Mouse (Mus musculus) hindbrain, embryonic 14.5 days (tissue): Measurements from ENCODE around the gene Gm609. TPM values are rescaled to one million over a fixed set of nuclear protein-coding genes. Genes with fewer than 3 reads are reported as not detected.
A peak's percentile ranks its signal among the peaks of the same experiment; 100 is the strongest.
"Not testable (repeated sequence)": the region's sequence is repeated elsewhere in the genome, so short reads cannot be mapped to it uniquely, and the experiment has no call there.

ENCODE experiments used
- ATAC-seq: fragments of 200-750 bp; cut with Nextera tagmentation; 2 replicates; pipeline ENCODE4 v1.8.0; 2017; ENCODE audit warnings: moderate number of reproducible peaks, mild to moderate bottlenecking, moderate TSS enrichment, moderate library complexity; ENCODE audit not compliant: low FRiP score
- DNase-seq: peaks from one replicate; pipeline ENCODE4 v3.0.0-alpha.2; 2015; ENCODE audit warnings: low spot score
- H3K27ac ChIP-seq: fragments of 300-500 bp; sonication (generic); 2 replicates; pipeline ENCODE4 v1.5.1; 2014; ENCODE audit warnings: mild to moderate bottlenecking, moderate library complexity
- H3K27me3 ChIP-seq: fragments of 300-500 bp; sonication (generic); 2 replicates; pipeline ENCODE4 v1.6.1; 2014; ENCODE audit warnings: mild to moderate bottlenecking, low read length, mixed read lengths; ENCODE audit not compliant: control insufficient read depth, insufficient read depth
- H3K36me3 ChIP-seq: fragments of 300-500 bp; sonication (generic); replicated peaks from 2 replicates; pipeline ENCODE4 v1.6.1; 2014; ENCODE audit not compliant: control insufficient read depth, insufficient read depth
- H3K4me1 ChIP-seq: fragments of 300-500 bp; sonication (generic); replicated peaks from 2 replicates; pipeline ENCODE4 v1.6.1; 2014; ENCODE audit warnings: antibody characterized with exemption, low read length, mixed read lengths; ENCODE audit not compliant: control insufficient read depth, insufficient read depth
- H3K4me2 ChIP-seq: fragments of 300-500 bp; sonication (generic); replicated peaks from 2 replicates; pipeline ENCODE4 v1.6.1; 2014; ENCODE audit warnings: mild to moderate bottlenecking, moderate library complexity
- H3K4me3 ChIP-seq: fragments of 300-500 bp; sonication (generic); replicated peaks from 2 replicates; pipeline ENCODE4 v1.5.1; 2014; ENCODE audit warnings: mild to moderate bottlenecking, low read length
- H3K9ac ChIP-seq: fragments of 300-500 bp; sonication (generic); 2 replicates; pipeline ENCODE4 v1.6.1; 2014
- H3K9me3 ChIP-seq: fragments of 300-500 bp; sonication (generic); 2 replicates; pipeline ENCODE4 v1.6.1; 2016; ENCODE audit warnings: low read length; ENCODE audit not compliant: control insufficient read depth
- WGBS: fragments of 180-500 bp; shearing (Covaris S2); extraction: QIAGEN DNeasy Blood & Tissue Kit; methylation state at CpG from one replicate; pipeline ENCODE4 v1.1.7; 2014; 5-methylcytosine and 5-hydroxymethylcytosine counted together
- polyA plus RNA-seq: library from polyadenylated mRNA; unstranded; fragments of >200 nt; fragmentation: Nextera tagmentation; extraction: Ambion mirVana; gene quantifications from 2 replicates; pipeline ENCODE4 v1.2.1, GENCODE M21; 2014

Gm609 gene
- polyA plus RNA-seq = not detected in 2 replicates

DNA sequence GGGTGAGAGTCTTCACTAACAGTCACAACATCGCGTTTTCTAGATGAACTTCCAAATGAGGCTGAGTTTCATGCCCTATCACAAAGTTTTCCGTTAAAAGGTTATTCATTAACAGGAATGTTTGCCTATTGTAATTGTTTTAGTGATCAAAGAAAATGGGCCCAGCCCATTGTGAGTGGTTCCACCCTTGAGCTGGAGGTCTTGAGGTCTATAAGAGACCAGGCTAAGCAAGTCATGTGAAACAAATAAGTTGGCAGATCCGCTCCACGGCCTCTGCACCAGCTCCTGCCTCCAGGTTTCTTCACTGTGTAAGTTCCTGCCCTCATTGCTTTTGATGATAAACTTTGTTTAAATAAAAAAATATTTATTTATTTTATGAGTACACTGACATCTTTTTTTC, at the start of gene Gm609:
TSS of gene Gm609 (minus strand) at position 43 of the 400 bp plus-strand sequence.
- Histone ChIP-seq H3K4me3 (no peak within 1 kb of the TSS), H3K27ac (no peak within 1 kb of the TSS), H3K27me3 (no peaks in the 10 kb centered on the region), H3K4me1 (no peaks in the 10 kb centered on the region), H3K9me3 (no peaks in the 10 kb centered on the region), H3K4me2 (no peak within 1 kb of the TSS), H3K36me3 (no peaks in the 10 kb centered on the region), H3K9ac (no peak within 1 kb of the TSS)
- 70% methylated on average over 5 of the region's 5 CpGs for WGBS
- no peak for DNase-seq
- no peak for ATAC-seq

- Histone ChIP-seq H3K4me3 (no peak overlapping the region), H3K4me1 (no peaks in the 10 kb centered on the region), H3K9me3 (no peaks in the 10 kb centered on the region), H3K36me3 (no peaks in the 10 kb centered on the region), H3K27ac (no peak overlapping the region), H3K9ac (no peak overlapping the region), H3K4me2 (no peak overlapping the region), H3K27me3 (no peaks in the 10 kb centered on the region)
- ATAC-seq = no peak
- no peak for DNase-seq
Observed at GRCm38 (mm10) chr16:45542108-45542507, 49.3 kb upstream of the Gm609 start.

DNA sequence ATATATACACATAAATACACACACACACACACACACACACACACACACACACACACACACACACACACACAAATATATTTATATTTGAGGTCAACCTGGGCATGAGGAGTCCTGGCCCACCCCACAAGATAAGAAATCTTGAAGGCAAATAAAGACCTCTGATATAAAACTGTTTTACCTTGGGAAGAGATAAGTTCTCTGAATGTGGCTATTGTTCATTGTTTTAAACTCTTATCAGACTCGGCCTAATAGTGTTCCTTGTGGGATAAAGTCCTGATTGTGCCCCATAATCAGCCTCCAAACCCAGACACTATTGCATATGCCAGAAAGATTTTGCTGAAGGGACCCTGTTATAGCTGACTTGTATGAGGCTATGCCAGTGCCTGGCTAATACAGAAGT, 45.6 kb upstream of the Gm609 start:
- not testable (repeated sequence) for ATAC-seq, H3K9ac ChIP-seq, H3K4me3 ChIP-seq, DNase-seq, H3K4me1 ChIP-seq, H3K9me3 ChIP-seq, H3K4me2 ChIP-seq, H3K27me3 ChIP-seq, H3K27ac ChIP-seq, H3K36me3 ChIP-seq
- WGBS = 92% methylated on average over 1 of the region's 1 CpGs

DNA sequence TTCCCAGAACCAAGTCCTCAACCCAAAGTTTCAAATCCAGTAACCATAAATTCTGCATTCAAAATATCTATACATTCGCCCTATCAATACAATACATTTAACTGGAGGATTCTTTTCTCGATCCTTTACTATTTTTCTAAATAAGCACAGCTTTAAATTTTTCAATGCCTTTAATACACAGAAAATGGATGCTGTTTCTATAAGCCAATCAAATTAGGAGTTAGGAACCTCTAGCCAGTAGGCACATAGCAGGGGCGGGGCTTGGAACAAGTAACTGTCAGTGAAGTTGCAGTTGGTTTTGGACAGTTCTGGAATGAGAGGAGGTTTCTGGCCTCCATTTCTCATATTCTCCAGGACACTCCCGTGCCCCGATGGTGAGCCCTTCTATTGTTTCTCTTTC, 42.2 kb upstream of the Gm609 start, which contains the start of gene Slc9c1:
TSS of gene Slc9c1 (plus strand) at position 301 of the 400 bp plus-strand sequence.
- no peak within 1 kb of the TSS for H3K9ac ChIP-seq
- no peaks in the 10 kb centered on the region for H3K4me1 ChIP-seq
- ATAC-seq (no peak), DNase-seq (no peak)
- no peak within 1 kb of the TSS for H3K27ac ChIP-seq
- no peaks in the 10 kb centered on the region for H3K27me3 ChIP-seq
- 96% methylated on average over 5 of the region's 5 CpGs for WGBS
- no peak within 1 kb of the TSS for H3K4me2 ChIP-seq
- no peak within 1 kb of the TSS for H3K4me3 ChIP-seq
- H3K36me3 ChIP-seq = no peaks in the 10 kb centered on the region
- H3K9me3 ChIP-seq = no peaks in the 10 kb centered on the region

GRCm38 (mm10) chr16:45531950-45532349, 39.2 kb upstream of the Gm609 start, which contains the start of gene Gm17783:
Gene Gm17783 (minus strand): TSS chr16:45532050.
- Histone ChIP-seq H3K4me1 (no peaks in the 10 kb centered on the region), H3K27ac (no peak within 1 kb of the TSS), H3K9me3 (no peaks in the 10 kb centered on the region), H3K4me2 (no peak within 1 kb of the TSS), H3K9ac (no peak within 1 kb of the TSS), H3K27me3 (no peaks in the 10 kb centered on the region), H3K36me3 (no peaks in the 10 kb centered on the region), H3K4me3 (no peak within 1 kb of the TSS)
- DNase-seq (no peak), ATAC-seq (no peak)
- WGBS = 90% methylated on average over 4 of the region's 4 CpGs

DNA sequence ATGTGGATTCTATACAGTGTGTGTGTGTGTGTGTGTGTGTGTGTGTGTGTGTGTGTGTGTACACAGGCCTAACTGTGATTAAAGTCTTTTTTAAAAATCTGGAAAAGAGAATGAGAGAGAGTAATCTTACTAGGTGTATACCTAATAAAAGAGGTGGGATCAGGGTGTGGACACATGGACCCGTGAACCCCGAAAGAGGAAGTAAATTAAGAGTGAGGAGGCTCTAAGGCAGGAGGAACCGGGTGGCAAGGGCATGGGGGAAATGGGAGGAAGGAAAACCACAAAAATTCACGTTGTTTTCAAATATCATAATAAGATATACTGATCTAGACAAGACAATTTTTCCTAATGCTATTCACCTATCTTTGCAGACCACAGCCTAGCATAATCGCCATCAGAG, 32.8 kb upstream of the Gm609 start:
- H3K36me3 ChIP-seq = no peaks in the 10 kb centered on the region
- DNase-seq = no peak
- no peak overlapping the region for H3K27ac ChIP-seq
- WGBS = 86% methylated on average over 5 of the region's 5 CpGs
- H3K27me3 ChIP-seq = no peaks in the 10 kb centered on the region
- no peak for ATAC-seq
- no peaks in the 10 kb centered on the region for H3K9me3 ChIP-seq
- no peak overlapping the region for H3K4me2 ChIP-seq
- no peak overlapping the region for H3K4me3 ChIP-seq
- H3K9ac ChIP-seq = no peak overlapping the region
- H3K4me1 ChIP-seq = no peaks in the 10 kb centered on the region

- 89% methylated on average over 1 of the region's 1 CpGs for WGBS
- no peak overlapping the region for H3K4me2 ChIP-seq
Observed at GRCm38 (mm10) chr16:45495326-45495725, 2.6 kb upstream of the Gm609 start.

DNA sequence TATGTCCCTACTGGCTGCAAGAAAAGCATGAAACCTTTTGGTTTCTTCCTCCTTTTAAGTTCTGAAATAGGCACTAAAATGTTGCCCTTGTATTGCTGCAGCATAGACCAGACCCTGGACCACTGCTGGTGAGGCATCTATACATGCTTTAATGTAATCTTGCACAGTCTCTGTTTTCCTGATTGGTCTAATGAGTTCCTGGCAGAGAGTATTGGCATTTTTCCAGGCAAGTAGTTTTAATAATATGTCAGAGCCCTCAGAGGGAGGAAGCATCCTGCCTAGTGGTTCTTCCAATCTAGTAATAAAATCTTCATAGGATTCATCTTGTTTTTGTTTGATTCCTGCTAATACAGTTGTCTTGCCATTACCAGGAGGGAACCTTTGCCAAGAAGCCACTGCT, 15.8 kb downstream of the Gm609 start:
- H3K9me3 ChIP-seq = no peaks in the 10 kb centered on the region
- no peak overlapping the region for H3K27ac ChIP-seq
- no peaks in the 10 kb centered on the region for H3K27me3 ChIP-seq
- ATAC-seq (no peak), DNase-seq (peak; percentile 33)
- H3K4me2 ChIP-seq = no peak overlapping the region
- no peaks in the 10 kb centered on the region for H3K4me1 ChIP-seq
- H3K4me3 ChIP-seq = no peak overlapping the region
- no peaks in the 10 kb centered on the region for H3K36me3 ChIP-seq
- no peak overlapping the region for H3K9ac ChIP-seq

More at GRCm38 (mm10) chr16:45495326-45495725, 2.6 kb upstream of the Gm609 start:
- no peaks in the 10 kb centered on the region for H3K4me1 ChIP-seq
- H3K9me3 ChIP-seq = no peaks in the 10 kb centered on the region
- no peaks in the 10 kb centered on the region for H3K27me3 ChIP-seq
- no peak for DNase-seq
- no peak overlapping the region for H3K4me3 ChIP-seq
- no peak overlapping the region for H3K9ac ChIP-seq
- ATAC-seq = no peak
- no peaks in the 10 kb centered on the region for H3K36me3 ChIP-seq
- H3K27ac ChIP-seq = no peak overlapping the region

GRCm38 (mm10) chr16:45471836-45472235, 20.9 kb downstream of the Gm609 start:
- H3K27ac ChIP-seq, H3K27me3 ChIP-seq, H3K4me3 ChIP-seq, H3K4me2 ChIP-seq, DNase-seq, H3K9me3 ChIP-seq, H3K36me3 ChIP-seq, H3K4me1 ChIP-seq, ATAC-seq, H3K9ac ChIP-seq: not testable (repeated sequence)
- 81% methylated on average over 3 of the region's 3 CpGs for WGBS

DNA sequence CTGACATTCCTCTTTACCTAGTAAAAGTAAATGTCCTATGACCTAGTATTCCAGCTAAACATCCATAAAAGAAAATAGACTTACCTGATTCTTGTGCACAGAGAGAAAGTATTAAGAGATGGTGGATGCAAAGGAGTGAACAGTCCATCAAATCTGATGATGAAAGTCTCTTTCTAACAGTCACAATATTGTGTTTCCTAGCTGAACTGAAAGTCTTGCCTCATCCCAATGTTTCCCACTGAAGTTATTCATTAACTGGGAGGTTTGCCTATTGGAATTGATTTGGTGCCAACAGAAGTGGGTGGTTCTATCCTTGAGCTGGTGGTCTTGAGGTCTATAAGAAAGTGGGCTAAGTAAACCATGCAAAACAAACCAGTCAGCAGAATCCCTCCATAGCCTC, 38.0 kb downstream of the Gm609 start:
- Histone ChIP-seq H3K4me2 (no peak overlapping the region), H3K27ac (no peak overlapping the region), H3K4me1 (no peaks in the 10 kb centered on the region), H3K4me3 (no peak overlapping the region), H3K27me3 (no peaks in the 10 kb centered on the region), H3K9me3 (no peaks in the 10 kb centered on the region), H3K9ac (no peak overlapping the region), H3K36me3 (no peaks in the 10 kb centered on the region)
- ATAC-seq = no peak
- DNase-seq = no peak
